In genomic region chr6:149188925-149189257, GRCm38 (mm10) we compare ENCODE assay signal across 8 mouse cellular contexts. TPM values are rescaled to one million over a fixed set of nuclear protein-coding genes. Genes with fewer than 3 reads are reported as not detected.
DNase-seq lines count a peak whose midpoint lies in the region; ATAC-seq and TF ChIP-seq lines count a peak whose summit lies in the region.

No protein-coding gene starts in this region.

- no peak for TF ChIP-seq CTCF in heart, postnatal 0 days (IDR thresholded peaks at IDR 0.05; ENCODE audit: low read depth)
- TF ChIP-seq CTCF in MEL (IDR thresholded peaks at IDR 0.05 in 2 of 3, conservative IDR thresholded peaks at IDR 0.05 in 1 of 3; ENCODE audit: control insufficient read depth in 1 of 3, insufficient read depth in 1 of 3, low read depth in 2 of 3, low read length in 3 of 3, poor library complexity in 1 of 3, severe bottlenecking in 1 of 3), result no peak

- no peak overlapping the region for H3K9ac ChIP-seq in heart, postnatal 0 days (replicated peaks; ENCODE audit: low read depth, low read length)
- peak overlapping the region; percentile 63 for H3K9ac ChIP-seq in MEL (ENCODE audit: control insufficient read depth, low read depth, low read length, poor library complexity, severe bottlenecking)
- H3K9ac ChIP-seq in hindbrain, embryonic 12.5 days, result peak overlapping the region; percentile 91

- H3K27me3 ChIP-seq in heart, postnatal 0 days (ENCODE audit: control insufficient read depth, insufficient read depth, low read length), result no peaks in the 10 kb centered on the region
- H3K27me3 ChIP-seq in MEL (ENCODE audit: control insufficient read depth in 1 of 2, insufficient read depth in 2 of 2, low read length in 2 of 2), result no peaks in the 10 kb centered on the region
- no peaks in the 10 kb centered on the region for H3K27me3 ChIP-seq in hindbrain, embryonic 12.5 days
- no peaks in the 10 kb centered on the region for H3K27me3 ChIP-seq in midbrain, embryonic 10.5 days (ENCODE audit: low read depth, poor library complexity, severe bottlenecking)

- H3K27ac ChIP-seq in heart, postnatal 0 days (ENCODE audit: low read depth), result peak overlapping the region; percentile 89
- peak overlapping the region; percentile 34 for H3K27ac ChIP-seq in MEL (ENCODE audit: control insufficient read depth, low read depth, low read length)
- H3K27ac ChIP-seq in hindbrain, embryonic 12.5 days, result peak overlapping the region; percentile 96; the same call in 1 of the 2 replicates
- peak overlapping the region; percentile 98 for H3K27ac ChIP-seq in midbrain, embryonic 10.5 days (replicated peaks)

- peaks cover 14% of the 10 kb centered on the region for H3K4me1 ChIP-seq in heart, postnatal 0 days (ENCODE audit: control insufficient read depth, insufficient read depth)
- peaks cover 2 to 4% of the 10 kb centered on the region in 2 experiments for H3K4me1 ChIP-seq in MEL (ENCODE audit: control insufficient read depth in 1 of 2, insufficient read depth in 2 of 2, low read length in 2 of 2)
- peaks cover 14% of the 10 kb centered on the region for H3K4me1 ChIP-seq in hindbrain, embryonic 12.5 days
- peaks cover 18% of the 10 kb centered on the region for H3K4me1 ChIP-seq in midbrain, embryonic 10.5 days

- H3K79me2 ChIP-seq in MEL (ENCODE audit: control insufficient read depth, insufficient read depth, low read length, poor library complexity), result peaks cover 9% of the 10 kb centered on the region

- H3K4me2 ChIP-seq in heart, postnatal 0 days (ENCODE audit: low read depth, low read length), result peak overlapping the region; percentile 71
- peak overlapping the region; percentile 64 for H3K4me2 ChIP-seq in hindbrain, embryonic 12.5 days (replicated peaks)

- TF ChIP-seq POLR2A in MEL (IDR thresholded peaks at IDR 0.05; ENCODE audit: control insufficient read depth in 1 of 2, insufficient read depth in 1 of 2, low read depth in 1 of 2, low read length in 2 of 2, poor library complexity in 1 of 2), result peak in 1 of 2 experiments; percentile 4; a peak in 1 of 4 replicates

- H3K4me3 ChIP-seq in heart, postnatal 0 days (ENCODE audit: low read depth, low read length), result peak overlapping the region; percentile 61
- H3K4me3 ChIP-seq in MEL (ENCODE audit: control insufficient read depth in 1 of 2, insufficient read depth in 1 of 2, low read depth in 2 of 2, low read length in 2 of 2), result peak overlapping the region; percentile 53 to 64
- H3K4me3 ChIP-seq in hindbrain, embryonic 12.5 days, result peak overlapping the region; percentile 86
- peak overlapping the region; percentile 79 for H3K4me3 ChIP-seq in midbrain, embryonic 10.5 days

- TF ChIP-seq EP300 in heart, postnatal 0 days (IDR thresholded peaks at IDR 0.05; ENCODE audit: low read depth), result no peak
- no peak for TF ChIP-seq EP300 in MEL (IDR thresholded peaks at IDR 0.05; ENCODE audit: low read depth in 1 of 2, low read length in 2 of 2)

- no peak for TF ChIP-seq RAD21 in MEL (IDR thresholded peaks at IDR 0.05; ENCODE audit: low read depth, low read length)

- no peaks in the 10 kb centered on the region for H3K9me3 ChIP-seq in heart, postnatal 0 days (replicated peaks; ENCODE audit: control insufficient read depth, low read length)
- H3K9me3 ChIP-seq in MEL (replicated peaks; ENCODE audit: insufficient read depth, low read length), result no peaks in the 10 kb centered on the region
- no peaks in the 10 kb centered on the region for H3K9me3 ChIP-seq in hindbrain, embryonic 12.5 days (replicated peaks)
- no peaks in the 10 kb centered on the region for H3K9me3 ChIP-seq in midbrain, embryonic 10.5 days (replicated peaks)

- 30% methylated on average over 8 of the region's 8 CpGs for WGBS in heart, postnatal 0 days
- 36% methylated on average over 8 of the region's 8 CpGs for WGBS in hindbrain, embryonic 12.5 days
- WGBS in midbrain, embryonic 10.5 days, result 39% methylated on average over 8 of the region's 8 CpGs

- peak; percentile 39; the same call in 1 of the 2 replicates for ATAC-seq in heart, postnatal 0 days (ENCODE audit: insufficient read depth, low read depth)
- peak; percentile 86 for ATAC-seq in hindbrain, embryonic 12.5 days (ENCODE audit: low FRiP score)

- no peak for DNase-seq in heart, postnatal 0 days (ENCODE audit: low spot score)
- DNase-seq in heart, adult 9 months (ENCODE audit: low spot score in 2 of 2), result no peak
- no peak for DNase-seq in MEL (ENCODE audit: low read depth, low spot score)
- DNase-seq in midbrain, embryonic 10.5 days (ENCODE audit: low spot score), result no peak
- DNase-seq in right cerebral cortex, adult 18-20 months, result no peak
- DNase-seq in adrenal gland, postnatal 36 days, result no peak
- DNase-seq in gastrocnemius, postnatal 10 days, result no peak

- no peaks in the 10 kb centered on the region for H3K36me3 ChIP-seq in heart, postnatal 0 days (replicated peaks; ENCODE audit: control insufficient read depth, insufficient read depth, low read length)
- H3K36me3 ChIP-seq in MEL (ENCODE audit: control insufficient read depth in 1 of 2, insufficient read depth in 2 of 2, low read length in 2 of 2), result peaks cover 0 to 18% of the 10 kb centered on the region in 2 experiments; a peak in 2 of 4 replicates
- peaks cover 5% of the 10 kb centered on the region for H3K36me3 ChIP-seq in hindbrain, embryonic 12.5 days
- peaks cover 11% of the 10 kb centered on the region for H3K36me3 ChIP-seq in midbrain, embryonic 10.5 days

TF ChIP-seq in MEL, 35 proteins besides CTCF, POLR2A, EP300 and RAD21:
- TF ChIP-seq E2F4 (IDR thresholded peaks at IDR 0.05; ENCODE audit: borderline replicate concordance, low read depth, low read length) (no peak), POLR2AphosphoS5 (IDR thresholded peaks at IDR 0.05; ENCODE audit: borderline replicate concordance, low read depth, low read length) (no peak), CHD2 (IDR thresholded peaks at IDR 0.05; ENCODE audit: low read length) (no peak), ZC3H11A (IDR thresholded peaks at IDR 0.05; ENCODE audit: low read depth, low read length) (no peak), KAT2A (conservative IDR thresholded peaks at IDR 0.05; ENCODE audit: low read depth, low read length) (no peak), ZKSCAN1 (IDR thresholded peaks at IDR 0.05; ENCODE audit: low read depth, low read length) (no peak), GATA1 (IDR thresholded peaks at IDR 0.05; ENCODE audit: low read depth, low read length) (no peak), TCF12 (IDR thresholded peaks at IDR 0.05; ENCODE audit: low read depth, low read length) (no peak), NRF1 (IDR thresholded peaks at IDR 0.05; ENCODE audit: insufficient read depth, low read depth, low read length, poor library complexity, severe bottlenecking) (no peak), MAZ (IDR thresholded peaks at IDR 0.05; ENCODE audit: low read depth, low read length) (no peak), POLR2AphosphoS2 (IDR thresholded peaks at IDR 0.05; ENCODE audit: low read length) (no peak), TBP (IDR thresholded peaks at IDR 0.05; ENCODE audit: low read depth, low read length) (no peak), RCOR1 (IDR thresholded peaks at IDR 0.05; ENCODE audit: low read depth, low read length) (no peak), SIN3A (IDR thresholded peaks at IDR 0.05; ENCODE audit: low read length) (no peak)
TF ChIP-seq in MEL: peak in this region for 0.

RNA-seq across cellular contexts. Expression of gene Amn1, which starts 0.4 kb away (rescaled TPM):
- 21.3 and 39.8 TPM in 2 replicates for total RNA-seq in heart, postnatal 0 days (2014; rRNA removed; ENCODE audit: low replicate concordance)
- 23.8 and 29.9 TPM in 2 replicates for polyA plus RNA-seq in heart, postnatal 0 days (2015; fragmentation: Nextera tagmentation; extraction: Ambion mirVana)
- 2.7 and 4.4 TPM in 2 replicates for total RNA-seq in MEL (2012; rRNA removed)
- polyA plus RNA-seq in MEL (2012; ENCODE audit: insufficient read depth in 1 of 2, insufficient read length in 2 of 2, low read depth in 1 of 2, low replicate concordance in 2 of 2, missing spikeins in 1 of 2), result 1 to 10 TPM in 1 of 2 experiments, not detected in 1; 2.7 TPM
- 79.8 and 82.9 TPM in 2 replicates for polyA plus RNA-seq in hindbrain, embryonic 12.5 days (2016; fragmentation: Nextera tagmentation; extraction: Ambion mirVana)
- 50.2 and 59.7 TPM in 2 replicates for polyA plus RNA-seq in midbrain, embryonic 10.5 days (2016; fragmentation: Nextera tagmentation; extraction: Ambion mirVana)
- 10 to 100 TPM; 28.4 to 32.1 TPM for total RNA-seq in adrenal gland, postnatal 36 days (2021)
- total RNA-seq in gastrocnemius, postnatal 10 days (2021), result 10 to 100 TPM; 10.2 to 12.5 TPM

RNA-seq across cellular contexts. Expression of gene Etfbkmt, which starts 49.2 kb away (rescaled TPM):
- 21.8 and 31.7 TPM in 2 replicates for total RNA-seq in heart, postnatal 0 days (2014; rRNA removed; ENCODE audit: low replicate concordance)
- polyA plus RNA-seq in heart, postnatal 0 days (2015; fragmentation: Nextera tagmentation; extraction: Ambion mirVana), result 19.9 and 22.4 TPM in 2 replicates
- total RNA-seq in MEL (2012; rRNA removed), result 3.4 TPM in 2 replicates
- polyA plus RNA-seq in MEL (2012; ENCODE audit: insufficient read depth in 1 of 2, insufficient read length in 2 of 2, low read depth in 1 of 2, low replicate concordance in 2 of 2, missing spikeins in 1 of 2), result 1 to 10 TPM in 1 of 2 experiments, not detected in 1; 5.7 TPM
- polyA plus RNA-seq in hindbrain, embryonic 12.5 days (2016; fragmentation: Nextera tagmentation; extraction: Ambion mirVana), result 8.5 and 8.8 TPM in 2 replicates
- polyA plus RNA-seq in midbrain, embryonic 10.5 days (2016; fragmentation: Nextera tagmentation; extraction: Ambion mirVana), result 9.8 and 9.9 TPM in 2 replicates
- total RNA-seq in adrenal gland, postnatal 36 days (2021), result 10 to 100 TPM; 17.6 to 28.1 TPM
- 10 to 100 TPM in 1 of 2 experiments, 1 to 10 TPM in 1; 7.5 to 13.5 TPM for total RNA-seq in gastrocnemius, postnatal 10 days (2021)

RNA-seq across cellular contexts. Expression of gene Gm10203, which starts 58.9 kb away (rescaled TPM):
- total RNA-seq in heart, postnatal 0 days (2014; rRNA removed; ENCODE audit: low replicate concordance), result not detected in 2 replicates
- not detected in 2 replicates for polyA plus RNA-seq in heart, postnatal 0 days (2015; fragmentation: Nextera tagmentation; extraction: Ambion mirVana)
- total RNA-seq in MEL (2012; rRNA removed), result not detected in 2 replicates
- polyA plus RNA-seq in MEL (2012; ENCODE audit: insufficient read depth in 1 of 2, insufficient read length in 2 of 2, low read depth in 1 of 2, low replicate concordance in 2 of 2, missing spikeins in 1 of 2), result not detected
- not detected in 2 replicates for polyA plus RNA-seq in hindbrain, embryonic 12.5 days (2016; fragmentation: Nextera tagmentation; extraction: Ambion mirVana)
- polyA plus RNA-seq in midbrain, embryonic 10.5 days (2016; fragmentation: Nextera tagmentation; extraction: Ambion mirVana), result not detected in 2 replicates
- not detected for total RNA-seq in adrenal gland, postnatal 36 days (2021)
- total RNA-seq in gastrocnemius, postnatal 10 days (2021), result not detected

Comparison
In these comparisons a context has a peak if more than half of its experiments do, and no peak if none do; other contexts are left out.
1. H3K27ac ChIP-seq: peak in every context shown above with its lines; median percentile 98 in midbrain, embryonic 10.5 days; 96 in hindbrain, embryonic 12.5 days; 89 in heart, postnatal 0 days; 34 in MEL.